Mouse (Mus musculus): ENCODE measurements around the gene Herpud1. TPM values are rescaled to one million over a fixed set of nuclear protein-coding genes. Genes with fewer than 3 reads are reported as not detected.
"Not testable (repeated sequence)": the region's sequence is repeated elsewhere in the genome, so short reads cannot be mapped to it uniquely, and the experiment has no call there.

Herpud1 gene
- polyA plus RNA-seq, 1 experiment from 2014 or later = 78.0 TPM

GRCm38 (mm10) chr8:94392648-94393047 is 6.4 kb downstream of the Herpud1 start:
- no peak overlapping the region for H3K27ac ChIP-seq (ENCODE audit: low read length)
- no peak for ATAC-seq
- 90% methylated on average over 6 of the region's 6 CpGs for WGBS
- no peak overlapping the region for H3K4me3 ChIP-seq (replicated peaks; ENCODE audit: low read length)
- H3K4me1 ChIP-seq (replicated peaks; ENCODE audit: control insufficient read depth, insufficient read depth, low read length) = peaks cover 10% of the 10 kb centered on the region
- no peak overlapping the region for H3K4me2 ChIP-seq (ENCODE audit: low read length)
- H3K36me3 ChIP-seq (ENCODE audit: control insufficient read depth, insufficient read depth) = peaks cover 51% of the 10 kb centered on the region
- H3K9ac ChIP-seq (replicated peaks; ENCODE audit: low read depth, low read length) = no peak overlapping the region
- H3K9me3 ChIP-seq (ENCODE audit: control insufficient read depth, low read length) = no peaks in the 10 kb centered on the region
- H3K27me3 ChIP-seq (replicated peaks; ENCODE audit: control insufficient read depth, insufficient read depth, low read length) = no peaks in the 10 kb centered on the region

- H3K27ac ChIP-seq (ENCODE audit: low read length) = no peak overlapping the region
- no peak overlapping the region for H3K4me3 ChIP-seq (replicated peaks; ENCODE audit: low read length)
- H3K4me2 ChIP-seq (ENCODE audit: low read length) = no peak overlapping the region
- no peak overlapping the region for H3K9ac ChIP-seq (replicated peaks; ENCODE audit: low read depth, low read length)
- peaks cover 36% of the 10 kb centered on the region for H3K36me3 ChIP-seq (ENCODE audit: control insufficient read depth, insufficient read depth)
- ATAC-seq = no peak
- no peaks in the 10 kb centered on the region for H3K4me1 ChIP-seq (replicated peaks; ENCODE audit: control insufficient read depth, insufficient read depth, low read length)
- H3K9me3 ChIP-seq (ENCODE audit: control insufficient read depth, low read length) = no peaks in the 10 kb centered on the region
- H3K27me3 ChIP-seq (replicated peaks; ENCODE audit: control insufficient read depth, insufficient read depth, low read length) = no peaks in the 10 kb centered on the region
- 92% methylated on average over 6 of the region's 6 CpGs for WGBS
Measured at GRCm38 (mm10) chr8:94395851-94396540, 9.8 kb downstream of the Herpud1 start.

DNA sequence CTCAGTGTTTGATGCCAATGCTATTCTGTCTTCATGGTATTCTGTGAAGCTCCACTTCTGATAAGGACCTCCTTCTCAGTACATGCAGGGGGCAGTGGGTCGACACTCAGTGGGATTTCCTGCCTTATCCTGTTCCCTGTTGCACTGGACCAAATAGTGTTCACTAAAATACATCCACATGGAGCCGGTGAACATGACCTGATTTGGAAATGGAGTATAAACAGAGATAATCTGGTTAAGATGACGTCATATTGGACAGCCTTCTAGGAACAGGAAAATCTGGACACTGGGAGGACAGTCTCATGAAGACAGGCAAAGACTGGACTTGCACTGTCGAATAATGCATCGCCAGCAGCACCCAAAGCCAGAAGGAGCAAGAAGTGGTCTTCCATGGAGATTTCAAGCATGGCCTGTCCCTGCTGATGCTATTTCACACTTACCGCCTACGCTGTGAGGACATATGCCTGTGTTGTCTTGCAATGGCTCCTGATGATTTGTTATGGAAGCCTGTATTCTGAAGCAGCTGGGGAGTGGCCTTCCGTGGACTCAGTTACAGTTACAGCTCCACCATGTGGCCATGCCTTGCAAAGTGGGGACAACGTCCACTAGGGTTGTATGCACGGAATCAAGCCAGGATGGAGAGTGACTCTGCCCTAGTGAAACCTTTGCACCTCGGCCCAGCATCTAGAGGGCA is 10.9 kb downstream of the Herpud1 start:
- WGBS = 70% methylated on average over 11 of the region's 11 CpGs
- Histone ChIP-seq H3K27me3 (replicated peaks; ENCODE audit: control insufficient read depth, insufficient read depth, low read length) (no peaks in the 10 kb centered on the region), H3K36me3 (ENCODE audit: control insufficient read depth, insufficient read depth) (peaks cover 25% of the 10 kb centered on the region), H3K27ac (ENCODE audit: low read length) (no peak overlapping the region), H3K9ac (replicated peaks; ENCODE audit: low read depth, low read length) (no peak overlapping the region), H3K4me1 (replicated peaks; ENCODE audit: control insufficient read depth, insufficient read depth, low read length) (no peaks in the 10 kb centered on the region), H3K9me3 (ENCODE audit: control insufficient read depth, low read length) (no peaks in the 10 kb centered on the region), H3K4me2 (ENCODE audit: low read length) (no peak overlapping the region), H3K4me3 (replicated peaks; ENCODE audit: low read length) (no peak overlapping the region)
- no peak for ATAC-seq

DNA sequence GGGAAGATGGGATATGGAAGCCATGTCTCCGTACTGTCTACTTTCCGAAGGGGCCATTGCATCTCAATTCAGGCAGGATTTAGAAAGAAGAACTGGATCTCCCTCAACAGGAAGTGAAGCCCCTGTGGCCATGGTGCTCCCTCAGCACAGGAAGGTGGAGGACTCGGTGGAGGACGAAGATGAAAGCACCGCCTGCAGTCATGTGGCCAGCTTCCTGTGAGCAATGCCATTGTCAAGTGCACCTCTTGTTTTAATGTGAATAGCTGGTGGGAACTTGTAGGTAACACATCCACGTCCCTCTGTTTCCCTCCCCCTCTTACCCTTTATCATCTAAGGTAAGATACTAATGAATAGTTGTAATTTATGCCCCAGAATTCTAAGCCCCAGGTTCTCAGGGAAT is 12.3 kb downstream of the Herpud1 start:
- Histone ChIP-seq H3K9ac (replicated peaks; ENCODE audit: low read depth, low read length) (no peak overlapping the region), H3K4me2 (ENCODE audit: low read length) (no peak overlapping the region), H3K27ac (ENCODE audit: low read length) (no peak overlapping the region), H3K9me3 (ENCODE audit: control insufficient read depth, low read length) (no peaks in the 10 kb centered on the region), H3K27me3 (replicated peaks; ENCODE audit: control insufficient read depth, insufficient read depth, low read length) (no peaks in the 10 kb centered on the region), H3K4me3 (replicated peaks; ENCODE audit: low read length) (no peak overlapping the region), H3K36me3 (ENCODE audit: control insufficient read depth, insufficient read depth) (peaks cover 15% of the 10 kb centered on the region), H3K4me1 (replicated peaks; ENCODE audit: control insufficient read depth, insufficient read depth, low read length) (no peaks in the 10 kb centered on the region)
- WGBS = 82% methylated on average over 6 of the region's 6 CpGs
- ATAC-seq = no peak

GRCm38 (mm10) chr8:94399361-94399953 is 13.2 kb downstream of the Herpud1 start:
- H3K4me3 ChIP-seq (replicated peaks; ENCODE audit: low read length) = no peak overlapping the region
- 89% methylated on average over 3 of the region's 3 CpGs for WGBS
- no peak overlapping the region for H3K9ac ChIP-seq (replicated peaks; ENCODE audit: low read depth, low read length)
- no peak for ATAC-seq
- H3K36me3 ChIP-seq (ENCODE audit: control insufficient read depth, insufficient read depth) = peaks cover 7% of the 10 kb centered on the region
- no peaks in the 10 kb centered on the region for H3K27me3 ChIP-seq (replicated peaks; ENCODE audit: control insufficient read depth, insufficient read depth, low read length)
- H3K4me2 ChIP-seq (ENCODE audit: low read length) = no peak overlapping the region
- no peak overlapping the region for H3K27ac ChIP-seq (ENCODE audit: low read length)
- no peaks in the 10 kb centered on the region for H3K4me1 ChIP-seq (replicated peaks; ENCODE audit: control insufficient read depth, insufficient read depth, low read length)
- H3K9me3 ChIP-seq (ENCODE audit: control insufficient read depth, low read length) = no peaks in the 10 kb centered on the region

DNA sequence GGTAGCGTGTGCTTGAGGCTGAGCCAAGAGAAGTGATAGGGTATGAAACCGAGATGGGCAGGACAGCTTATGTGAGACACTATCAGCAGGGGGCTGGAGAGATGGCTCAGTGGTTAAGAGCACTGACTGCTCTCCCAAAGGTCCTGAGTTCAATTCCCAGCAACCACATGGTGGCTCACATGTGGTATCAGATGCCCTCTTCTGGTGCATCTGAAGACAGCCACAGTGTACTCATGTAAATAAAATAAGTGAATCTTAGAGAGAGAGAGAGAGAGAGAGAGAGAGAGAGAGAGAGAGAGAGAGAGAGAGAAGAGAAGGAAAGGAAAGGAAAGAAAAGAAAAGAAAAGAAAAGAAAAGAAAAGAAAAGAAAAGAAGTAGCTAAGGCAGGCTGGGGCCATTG is 13.7 kb downstream of the Herpud1 start:
- not testable (repeated sequence) for H3K4me1 ChIP-seq (replicated peaks; ENCODE audit: control insufficient read depth, insufficient read depth, low read length); H3K9ac ChIP-seq (replicated peaks; ENCODE audit: low read depth, low read length); H3K27me3 ChIP-seq (replicated peaks; ENCODE audit: control insufficient read depth, insufficient read depth, low read length); H3K36me3 ChIP-seq (ENCODE audit: control insufficient read depth, insufficient read depth); ATAC-seq; H3K9me3 ChIP-seq (ENCODE audit: control insufficient read depth, low read length); H3K4me3 ChIP-seq (replicated peaks; ENCODE audit: low read length); H3K27ac ChIP-seq (ENCODE audit: low read length); H3K4me2 ChIP-seq (ENCODE audit: low read length)
- 88% methylated on average over 2 of the region's 2 CpGs for WGBS

GRCm38 (mm10) chr8:94408443-94409080 is 22.3 kb downstream of the Herpud1 start:
- Histone ChIP-seq H3K4me2 (ENCODE audit: low read length) (no peak overlapping the region), H3K4me3 (replicated peaks; ENCODE audit: low read length) (no peak overlapping the region), H3K27ac (ENCODE audit: low read length) (no peak overlapping the region), H3K9ac (replicated peaks; ENCODE audit: low read depth, low read length) (no peak overlapping the region), H3K4me1 (replicated peaks; ENCODE audit: control insufficient read depth, insufficient read depth, low read length) (no peaks in the 10 kb centered on the region), H3K9me3 (ENCODE audit: control insufficient read depth, low read length) (no peaks in the 10 kb centered on the region), H3K27me3 (replicated peaks; ENCODE audit: control insufficient read depth, insufficient read depth, low read length) (no peaks in the 10 kb centered on the region), H3K36me3 (ENCODE audit: control insufficient read depth, insufficient read depth) (no peaks in the 10 kb centered on the region)
- 73% methylated on average over 8 of the region's 8 CpGs for WGBS
- no peak for ATAC-seq

- no peak overlapping the region for H3K27ac ChIP-seq (ENCODE audit: low read length)
- no peaks in the 10 kb centered on the region for H3K36me3 ChIP-seq (ENCODE audit: control insufficient read depth, insufficient read depth)
- no peaks in the 10 kb centered on the region for H3K9me3 ChIP-seq (ENCODE audit: control insufficient read depth, low read length)
- H3K4me2 ChIP-seq (ENCODE audit: low read length) = no peak overlapping the region
- ATAC-seq = no peak
- WGBS = 91% methylated on average over 7 of the region's 7 CpGs
- H3K9ac ChIP-seq (replicated peaks; ENCODE audit: low read depth, low read length) = no peak overlapping the region
- H3K4me1 ChIP-seq (replicated peaks; ENCODE audit: control insufficient read depth, insufficient read depth, low read length) = no peaks in the 10 kb centered on the region
- no peak overlapping the region for H3K4me3 ChIP-seq (replicated peaks; ENCODE audit: low read length)
- no peaks in the 10 kb centered on the region for H3K27me3 ChIP-seq (replicated peaks; ENCODE audit: control insufficient read depth, insufficient read depth, low read length)
Measured at GRCm38 (mm10) chr8:94409523-94409922, 23.3 kb downstream of the Herpud1 start.

DNA sequence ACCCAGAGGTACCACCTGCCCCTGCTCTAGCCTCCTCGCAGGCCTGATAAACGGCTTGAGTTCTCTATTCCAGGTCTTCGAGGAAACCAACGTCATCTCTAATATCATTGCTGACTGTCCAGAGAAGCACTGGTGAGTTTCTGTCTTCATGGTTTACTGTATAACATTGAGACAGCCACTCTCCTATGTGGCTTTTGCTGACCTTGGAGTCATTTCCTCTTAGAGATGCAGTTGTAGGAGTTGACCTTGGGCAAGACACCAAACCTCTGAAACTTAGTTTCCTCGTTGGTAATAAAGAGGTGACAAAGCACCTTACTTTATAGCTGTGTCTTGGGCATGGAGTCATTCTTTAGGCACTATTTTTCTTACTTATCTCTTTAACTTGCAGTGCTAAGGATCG is 26.3 kb downstream of the Herpud1 start:
- Histone ChIP-seq H3K4me1 (replicated peaks; ENCODE audit: control insufficient read depth, insufficient read depth, low read length) (no peaks in the 10 kb centered on the region), H3K36me3 (ENCODE audit: control insufficient read depth, insufficient read depth) (no peaks in the 10 kb centered on the region), H3K27ac (ENCODE audit: low read length) (no peak overlapping the region), H3K4me3 (replicated peaks; ENCODE audit: low read length) (no peak overlapping the region), H3K27me3 (replicated peaks; ENCODE audit: control insufficient read depth, insufficient read depth, low read length) (no peaks in the 10 kb centered on the region), H3K4me2 (ENCODE audit: low read length) (no peak overlapping the region), H3K9me3 (ENCODE audit: control insufficient read depth, low read length) (no peaks in the 10 kb centered on the region), H3K9ac (replicated peaks; ENCODE audit: low read depth, low read length) (no peak overlapping the region)
- WGBS = 85% methylated on average over 6 of the region's 6 CpGs
- ATAC-seq = no peak
